Comparison of ENCODE assay signal across 7 mouse cellular contexts in genomic region chr4:150211930-150212552, GRCm38 (mm10). TPM values are rescaled to one million over a fixed set of nuclear protein-coding genes. Genes with fewer than 3 reads are reported as not detected.
DNase-seq lines count a peak whose midpoint lies in the region; ATAC-seq and TF ChIP-seq lines count a peak whose summit lies in the region.

No protein-coding gene starts in this region.

- DNase-seq in lung, adult 2 months = no peak
- no peak for DNase-seq in liver, embryonic 14.5 days (ENCODE audit: low read depth in 3 of 3, low spot score in 3 of 3)
- DNase-seq in stomach, postnatal 0 days (ENCODE audit: low spot score) = no peak
- no peak for DNase-seq in spleen, postnatal 14 days (ENCODE audit: low spot score in 2 of 2)
- no peak for DNase-seq in urinary bladder, adult 2 months (ENCODE audit: low spot score)

- no peak for TF ChIP-seq POLR2A in lung, adult 2 months (IDR thresholded peaks at IDR 0.05; ENCODE audit: borderline replicate concordance, extremely low read depth, low read depth, low read length)

- ATAC-seq in lung, embryonic 16.5 days (ENCODE audit: low read depth) = no peak
- no peak for ATAC-seq in forebrain, embryonic 15.5 days (replicated peaks)
- ATAC-seq in liver, embryonic 14.5 days (ENCODE audit: insufficient read depth) = peak; percentile 1; the same call in 1 of the 2 replicates
- ATAC-seq in stomach, postnatal 0 days (ENCODE audit: low FRiP score, low TSS enrichment) = no peak

- H3K9ac ChIP-seq in lung, embryonic 16.5 days (ENCODE audit: low read length) = no peak overlapping the region
- H3K9ac ChIP-seq in forebrain, embryonic 15.5 days (replicated peaks) = no peak overlapping the region
- H3K9ac ChIP-seq in liver, embryonic 14.5 days (replicated peaks) = peak overlapping the region; percentile 47
- no peak overlapping the region for H3K9ac ChIP-seq in stomach, postnatal 0 days (ENCODE audit: low read length)

- peak overlapping the region; percentile 29 for H3K4me3 ChIP-seq in lung, embryonic 16.5 days (ENCODE audit: low read length)
- no peak overlapping the region for H3K4me3 ChIP-seq in lung, adult 2 months (replicated peaks; ENCODE audit: extremely low read depth, low read depth, low read length)
- 0 out of 2 replicates have a peak overlapping the region, but pooled peaks have one; percentile 21 for H3K4me3 ChIP-seq in forebrain, embryonic 15.5 days
- peak overlapping the region; percentile 45 to 51 for H3K4me3 ChIP-seq in liver, embryonic 14.5 days (ENCODE audit: insufficient read depth in 1 of 2, low read depth in 2 of 2, low read length in 2 of 2)
- H3K4me3 ChIP-seq in stomach, postnatal 0 days (ENCODE audit: low read depth, low read length) = no peak overlapping the region

- no peaks in the 10 kb centered on the region for H3K27me3 ChIP-seq in lung, embryonic 16.5 days (ENCODE audit: control insufficient read depth, insufficient read depth, low read depth, low read length)
- no peaks in the 10 kb centered on the region for H3K27me3 ChIP-seq in forebrain, embryonic 15.5 days
- H3K27me3 ChIP-seq in liver, embryonic 14.5 days (ENCODE audit: control insufficient read depth, insufficient read depth, low read length) = no peaks in the 10 kb centered on the region
- H3K27me3 ChIP-seq in stomach, postnatal 0 days (ENCODE audit: control insufficient read depth, insufficient read depth, low read length) = no peaks in the 10 kb centered on the region

- 44% methylated on average over 10 of the region's 10 CpGs for WGBS in lung, embryonic 16.5 days
- WGBS in lung, adult 2 months = 49% methylated on average over 10 of the region's 10 CpGs
- 48% methylated on average over 10 of the region's 10 CpGs for WGBS in forebrain, embryonic 15.5 days
- WGBS in liver, embryonic 14.5 days (ENCODE audit: insufficient replicate concordance) = 33% methylated on average over 10 of the region's 10 CpGs
- whole genome bisulfite sequencing in stomach, postnatal 0 days = 46% methylated on average over 10 of the region's 10 CpGs

- TF ChIP-seq CTCF in lung, adult 2 months (IDR thresholded peaks at IDR 0.05; ENCODE audit: insufficient read depth, low read length) = no peak
- no peak for TF ChIP-seq CTCF in liver, embryonic 14.5 days (IDR thresholded peaks at IDR 0.05; ENCODE audit: low read depth)
- no peak for TF ChIP-seq CTCF in stomach, postnatal 0 days (IDR thresholded peaks at IDR 0.05; ENCODE audit: low read depth)

- H3K4me1 ChIP-seq in lung, embryonic 16.5 days (replicated peaks; ENCODE audit: control insufficient read depth, insufficient read depth, low read length) = peaks cover 3% of the 10 kb centered on the region; the same call in 1 of the 2 replicates
- H3K4me1 ChIP-seq in lung, adult 2 months (ENCODE audit: control insufficient read depth, insufficient read depth, low read length) = no peaks in the 10 kb centered on the region
- peaks cover 7% of the 10 kb centered on the region for H3K4me1 ChIP-seq in forebrain, embryonic 15.5 days
- peaks cover 0 to 8% of the 10 kb centered on the region in 2 experiments; a peak in 1 of 4 replicates for H3K4me1 ChIP-seq in liver, embryonic 14.5 days (replicated peaks; ENCODE audit: control insufficient read depth in 2 of 2, insufficient read depth in 2 of 2, low read length in 1 of 2)
- H3K4me1 ChIP-seq in stomach, postnatal 0 days (replicated peaks; ENCODE audit: control insufficient read depth, insufficient read depth) = no peaks in the 10 kb centered on the region

- TF ChIP-seq EP300 in liver, embryonic 14.5 days (IDR thresholded peaks at IDR 0.05; ENCODE audit: low read depth) = no peak
- no peak for TF ChIP-seq EP300 in stomach, postnatal 0 days (optimal IDR thresholded peaks at IDR 0.05)

- peak overlapping the region; percentile 47 for H3K4me2 ChIP-seq in lung, embryonic 16.5 days (ENCODE audit: low read depth, low read length)
- H3K4me2 ChIP-seq in forebrain, embryonic 15.5 days (replicated peaks) = peak overlapping the region; percentile 41
- H3K4me2 ChIP-seq in liver, embryonic 14.5 days (ENCODE audit: low read depth) = peak overlapping the region; percentile 73
- H3K4me2 ChIP-seq in stomach, postnatal 0 days (replicated peaks; ENCODE audit: low read depth) = peak overlapping the region; percentile 45

- no peak overlapping the region for H3K27ac ChIP-seq in lung, embryonic 16.5 days (ENCODE audit: low read length)
- H3K27ac ChIP-seq in forebrain, embryonic 15.5 days (replicated peaks) = no peak overlapping the region
- no peak overlapping the region for H3K27ac ChIP-seq in liver, embryonic 14.5 days
- no peak overlapping the region for H3K27ac ChIP-seq in stomach, postnatal 0 days (replicated peaks)

- H3K9me3 ChIP-seq in lung, embryonic 16.5 days (ENCODE audit: control insufficient read depth, low read length) = no peaks in the 10 kb centered on the region
- H3K9me3 ChIP-seq in forebrain, embryonic 15.5 days = no peaks in the 10 kb centered on the region
- H3K9me3 ChIP-seq in liver, embryonic 14.5 days (ENCODE audit: control insufficient read depth, low read length) = no peaks in the 10 kb centered on the region
- no peaks in the 10 kb centered on the region for H3K9me3 ChIP-seq in stomach, postnatal 0 days (ENCODE audit: control insufficient read depth, low read length)

- no peaks in the 10 kb centered on the region for H3K36me3 ChIP-seq in lung, embryonic 16.5 days (ENCODE audit: control insufficient read depth, insufficient read depth, low read length)
- no peaks in the 10 kb centered on the region for H3K36me3 ChIP-seq in forebrain, embryonic 15.5 days
- H3K36me3 ChIP-seq in liver, embryonic 14.5 days (replicated peaks; ENCODE audit: control insufficient read depth, insufficient read depth, low read depth) = no peaks in the 10 kb centered on the region
- H3K36me3 ChIP-seq in stomach, postnatal 0 days (ENCODE audit: control insufficient read depth, insufficient read depth, low read length) = no peaks in the 10 kb centered on the region

RNA-seq across cellular contexts. Expression of gene Car6, which starts 10.9 kb away (rescaled TPM):
- not detected in 2 replicates for polyA plus RNA-seq in lung, embryonic 16.5 days (2015; fragmentation: Nextera tagmentation; extraction: Ambion mirVana)
- 0.11 TPM in 1 of 2 replicates, not detected in the other for polyA plus RNA-seq in lung, adult 2 months (2012; rRNA removed)
- polyA plus RNA-seq in forebrain, embryonic 15.5 days (2015; fragmentation: Nextera tagmentation; extraction: Ambion mirVana) = not detected in 2 replicates
- polyA plus RNA-seq in liver, embryonic 14.5 days (2012; rRNA removed) = 0.02 and 0.17 TPM in 2 replicates
- polyA plus RNA-seq in liver, embryonic 14.5 days (2014; fragmentation: Nextera tagmentation; extraction: Ambion mirVana) = 0.09 TPM in 1 of 2 replicates, not detected in the other
- polyA plus RNA-seq in stomach, postnatal 0 days (2015; fragmentation: Nextera tagmentation; extraction: Ambion mirVana) = 0.06 TPM in 1 of 2 replicates, not detected in the other
- not detected in 2 replicates for polyA plus RNA-seq in urinary bladder, adult 2 months (2012; rRNA removed)

RNA-seq across cellular contexts. Expression of gene Eno1, which starts 24.5 kb away (rescaled TPM):
- 1,425 and 1,551 TPM in 2 replicates for polyA plus RNA-seq in lung, embryonic 16.5 days (2015; fragmentation: Nextera tagmentation; extraction: Ambion mirVana)
- 90.4 and 220 TPM in 2 replicates for polyA plus RNA-seq in lung, adult 2 months (2012; rRNA removed)
- polyA plus RNA-seq in forebrain, embryonic 15.5 days (2015; fragmentation: Nextera tagmentation; extraction: Ambion mirVana) = 953 and 957 TPM in 2 replicates
- polyA plus RNA-seq in liver, embryonic 14.5 days (2012; rRNA removed) = 167 and 215 TPM in 2 replicates
- 451 and 488 TPM in 2 replicates for polyA plus RNA-seq in liver, embryonic 14.5 days (2014; fragmentation: Nextera tagmentation; extraction: Ambion mirVana)
- polyA plus RNA-seq in stomach, postnatal 0 days (2015; fragmentation: Nextera tagmentation; extraction: Ambion mirVana) = 636 and 733 TPM in 2 replicates
- 340 and 364 TPM in 2 replicates for polyA plus RNA-seq in urinary bladder, adult 2 months (2012; rRNA removed)

Comparison
In these comparisons a context has a peak if more than half of its experiments do, and no peak if none do; other contexts are left out.
1. H3K4me3 ChIP-seq: peak in lung, embryonic 16.5 days (single experiment), forebrain, embryonic 15.5 days (single experiment) and liver, embryonic 14.5 days (2 of 2); none in lung, adult 2 months (single experiment) and stomach, postnatal 0 days (single experiment).
2. Peak in every context shown above with its lines, with median percentiles within 50 percentile points of each other: H3K4me2 ChIP-seq.